Mouse (Mus musculus): ENCODE data around the gene Lysmd1.

DNA sequence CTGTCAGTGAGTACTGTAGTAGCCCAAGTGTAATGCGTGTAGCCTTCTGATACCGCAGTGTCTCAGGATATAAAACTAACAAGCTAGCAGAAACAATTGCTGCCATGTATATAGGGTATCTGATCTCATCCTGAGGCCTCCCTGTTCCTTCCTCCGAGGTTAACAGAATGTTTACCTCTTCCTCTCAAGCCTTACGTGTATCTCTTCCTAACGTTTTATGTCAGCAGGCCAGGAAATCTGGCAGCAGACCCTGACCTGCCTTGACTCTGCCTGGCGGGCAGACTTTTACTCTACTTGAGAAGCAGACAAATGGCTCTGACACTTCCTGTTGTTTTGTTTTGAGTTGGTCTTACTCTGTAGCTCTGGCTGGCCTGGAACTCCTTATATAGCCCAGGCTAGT is 12.3 kb upstream of the Lysmd1 start:
- no peak for TF ChIP-seq CTCF (IDR thresholded peaks at IDR 0.05; ENCODE audit: insufficient read depth, low read depth, low read length)
- no peak for TF ChIP-seq POLR2A (IDR thresholded peaks at IDR 0.05; ENCODE audit: insufficient read depth, low read depth, low read length)
